Mouse (Mus musculus) thymus, adult 18-20 months (tissue): ENCODE results near the gene Ccdc105.

Experiments
- DNase-seq, 2 experiments: peaks; one replicate each; pipeline ENCODE4 v3.0.0; 2022; ENCODE audit warnings: mixed read lengths in 2 of 2

Ccdc105 gene

GRCm38 (mm10) chr10:78752452-78753191, at the start of gene Ccdc105:
Gene Ccdc105, minus strand, starts transcription at chr10:78753065.
- DNase-seq = no peak

- no peak for DNase-seq
Observed at GRCm38 (mm10) chr10:78801449-78801848, 48.6 kb upstream of the Ccdc105 start.

- DNase-seq = no peak
Observed at GRCm38 (mm10) chr10:78790561-78790960, 37.7 kb upstream of the Ccdc105 start.

GRCm38 (mm10) chr10:78787566-78788087, 34.8 kb upstream of the Ccdc105 start:
- peak in 1 of 2 experiments; percentile 9 for DNase-seq

GRCm38 (mm10) chr10:78779981-78780651, 27.3 kb upstream of the Ccdc105 start, which contains the start of gene Slc1a6:
Gene Slc1a6, plus strand, starts transcription at chr10:78780496.
- DNase-seq = no peak

- DNase-seq = no peak
Observed at GRCm38 (mm10) chr10:78779527-78779926, 26.7 kb upstream of the Ccdc105 start.

GRCm38 (mm10) chr10:78775830-78776229, 23.0 kb upstream of the Ccdc105 start:
- no peak for DNase-seq

GRCm38 (mm10) chr10:78765570-78765969, 12.7 kb upstream of the Ccdc105 start:
- no peak for DNase-seq

GRCm38 (mm10) chr10:78756021-78756420, 3.2 kb upstream of the Ccdc105 start:
- no peak for DNase-seq

- DNase-seq = no peak
Observed at GRCm38 (mm10) chr10:78748946-78749345, 3.9 kb downstream of the Ccdc105 start.

- DNase-seq = no peak
Observed at GRCm38 (mm10) chr10:78748161-78748560, 4.7 kb downstream of the Ccdc105 start.

GRCm38 (mm10) chr10:78747035-78747721, 5.7 kb downstream of the Ccdc105 start:
- no peak for DNase-seq

- DNase-seq = no peak
Observed at GRCm38 (mm10) chr10:78745453-78746232, 7.2 kb downstream of the Ccdc105 start.

- no peak for DNase-seq
Observed at GRCm38 (mm10) chr10:78743721-78744120, 9.1 kb downstream of the Ccdc105 start.

GRCm38 (mm10) chr10:78739821-78740220, 13.0 kb downstream of the Ccdc105 start:
- DNase-seq = no peak

GRCm38 (mm10) chr10:78727876-78728275, 25.0 kb downstream of the Ccdc105 start:
- DNase-seq = no peak

- no peak for DNase-seq
Observed at GRCm38 (mm10) chr10:78727035-78727434, 25.8 kb downstream of the Ccdc105 start.

GRCm38 (mm10) chr10:78723416-78723815, 29.4 kb downstream of the Ccdc105 start:
- DNase-seq = no peak

- no peak for DNase-seq
Observed at GRCm38 (mm10) chr10:78722654-78723053, 30.2 kb downstream of the Ccdc105 start.

- DNase-seq = no peak
Observed at GRCm38 (mm10) chr10:78722036-78722435, 30.8 kb downstream of the Ccdc105 start.

- DNase-seq = no peak
Observed at GRCm38 (mm10) chr10:78718056-78718455, 34.8 kb downstream of the Ccdc105 start, which contains the start of gene Casp14. Gene Casp14, minus strand, starts transcription at chr10:78718294.

GRCm38 (mm10) chr10:78716231-78716630, 36.6 kb downstream of the Ccdc105 start:
- DNase-seq = no peak
